Mouse (Mus musculus) heart, postnatal 4 days (tissue): Measurements from ENCODE around the gene Tmem192. TPM values are rescaled to one million over a fixed set of nuclear protein-coding genes. Genes with fewer than 3 reads are reported as not detected.
"Not testable (repeated sequence)": the region's sequence is repeated elsewhere in the genome, so short reads cannot be mapped to it uniquely, and the experiment has no call there.

ENCODE experiments used
- DNase-seq: peaks from one replicate; pipeline ENCODE4 v3.0.0; 2021
- total RNA-seq, 2 experiments: library from RNA; stranded (reverse); gene quantifications; 2 replicates each; pipeline ENCODE4 v1.2.3; 2021

The Tmem192 gene
- total RNA-seq, 2 experiments from 2014 or later: 20.5 to 22.6 TPM

DNA sequence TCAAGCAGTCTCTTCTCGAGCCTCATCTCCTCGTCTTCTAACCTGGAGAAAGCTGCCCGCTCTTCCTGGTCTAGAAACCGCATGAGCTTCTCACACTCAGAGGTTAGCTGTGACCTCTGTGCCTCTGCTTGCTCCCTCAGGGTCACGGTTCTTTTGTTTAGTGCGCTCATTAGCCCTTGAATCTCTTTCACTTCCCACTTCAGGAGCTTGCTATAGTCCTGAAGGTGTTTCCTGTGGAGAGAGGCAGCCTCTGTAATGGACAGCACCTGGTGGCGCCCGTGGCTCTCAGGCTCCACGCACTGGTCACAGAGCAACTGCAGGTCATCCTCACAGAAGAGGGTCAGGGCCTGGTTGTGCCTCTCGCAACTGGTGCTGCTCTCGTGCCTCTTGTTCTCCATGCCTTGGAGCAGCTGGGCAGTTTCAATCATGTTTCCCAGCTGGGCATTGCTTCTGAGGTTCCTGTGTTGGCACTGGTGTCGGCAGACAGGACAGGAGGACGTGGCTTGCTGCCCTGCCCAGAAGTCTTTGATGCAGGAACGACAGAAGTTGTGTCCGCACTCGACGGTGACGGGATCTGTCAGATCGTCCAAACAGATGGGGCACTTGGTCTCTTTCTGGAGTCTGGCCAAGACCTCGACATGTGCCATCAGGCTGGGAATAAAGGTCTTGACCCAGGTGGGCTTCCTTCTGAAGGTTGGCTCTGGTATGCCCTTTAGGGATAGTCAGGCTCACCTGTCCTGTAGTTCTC, 36.3 kb downstream of the Tmem192 start:
- DNase-seq: no peak

DNA sequence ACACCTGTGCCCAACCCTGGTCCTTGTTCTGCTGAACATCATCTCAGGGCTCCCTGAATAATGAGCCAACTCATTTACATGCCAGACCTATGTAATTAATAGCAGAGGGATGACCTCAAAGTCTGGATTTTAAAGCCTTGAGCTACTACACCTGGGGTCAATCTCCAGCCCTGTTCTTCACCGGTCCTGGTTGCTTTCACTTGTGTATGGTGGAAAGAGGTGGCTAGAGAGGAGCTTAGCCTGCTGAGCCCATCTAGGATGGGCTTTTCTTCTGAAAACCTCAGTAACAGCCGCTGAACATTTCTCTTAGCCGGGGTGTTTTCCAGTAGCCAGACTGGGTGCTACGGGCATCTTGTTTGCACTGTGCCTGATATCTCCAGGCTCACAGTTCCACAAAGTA, 40.7 kb downstream of the Tmem192 start, which contains the start of gene Trim75:
Gene Trim75, minus strand, starts transcription at position 101 of the 400 bp plus-strand sequence.
- DNase-seq: no peak

DNA sequence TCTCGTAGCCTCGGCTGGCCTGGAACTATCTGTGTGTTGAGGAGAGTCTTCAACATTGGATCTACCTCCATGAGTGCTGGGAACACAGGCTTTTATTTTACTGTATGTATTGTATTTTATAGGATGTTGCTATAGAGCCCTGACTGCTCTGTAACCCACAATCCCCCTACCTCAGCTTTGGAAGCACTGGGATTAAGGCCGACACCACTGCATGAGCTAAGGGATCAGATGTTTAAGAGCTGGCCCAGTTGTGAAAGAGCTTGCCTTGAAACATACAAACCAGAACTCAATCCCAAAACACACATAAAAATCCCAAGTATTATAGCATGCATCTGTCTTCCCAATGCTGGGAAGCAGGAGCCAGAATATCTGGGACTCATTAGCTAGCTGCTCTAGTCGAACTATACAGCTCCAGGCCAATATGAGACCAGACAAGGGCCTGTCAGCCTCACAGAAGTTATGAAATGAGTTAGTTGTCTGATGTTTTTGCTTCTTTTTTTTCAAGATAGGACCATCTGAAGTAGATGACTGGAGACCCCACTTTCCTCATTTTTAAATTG, 51.9 kb downstream of the Tmem192 start:
- DNase-seq: no peak

DNA sequence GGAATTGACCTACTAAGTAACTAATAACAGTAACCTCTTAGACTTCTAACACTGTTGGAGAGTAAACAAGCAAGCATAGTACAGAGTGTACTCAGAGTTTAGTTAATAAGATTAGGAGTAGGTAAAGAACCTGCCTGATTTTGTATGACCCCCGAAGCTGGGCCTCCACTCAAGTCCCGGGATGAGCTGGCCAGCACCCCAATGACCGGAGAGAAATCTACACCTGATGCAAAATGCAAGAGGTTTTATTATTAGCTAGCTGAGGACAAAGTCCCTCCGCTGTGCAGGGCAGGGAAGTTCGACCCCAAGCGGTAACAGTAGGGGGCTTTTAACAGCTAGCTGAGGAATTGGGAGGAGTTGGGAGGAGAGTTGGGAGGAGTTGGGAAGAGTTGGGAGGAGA, 60.6 kb downstream of the Tmem192 start:
- not testable (repeated sequence) for DNase-seq

- no peak for DNase-seq
These were observed 71.4 kb downstream of the Tmem192 start, which contains the start of the genes Trim61 and Trim60 for GRCm38 (mm10) chr8:65018423-65018822. Gene Trim61, minus strand, starts transcription at chr8:65018523. Gene Trim60, minus strand, starts transcription at chr8:65018584.

Other genes with a start within 250 kb of the Tmem192 start
- gene Msmo1, start 213.4 kb upstream of the Tmem192 start, total RNA-seq: 10 to 100 TPM; 30.7 to 30.9 TPM
- gene Klhl2, start 97.2 kb upstream of the Tmem192 start, total RNA-seq: 10 to 100 TPM; 12.1 to 12.6 TPM
- not detected for gene Trim75, start 40.6 kb downstream of the Tmem192 start, total RNA-seq
- gene Trim61, start 71.3 kb downstream of the Tmem192 start, total RNA-seq: not detected
- not detected for gene Trim60, start 71.4 kb downstream of the Tmem192 start, total RNA-seq
- gene Apela, start 90.2 kb downstream of the Tmem192 start, total RNA-seq: 1 to 10 TPM; 1.5 to 1.7 TPM
- not detected for gene Gm10663, start 127.8 kb downstream of the Tmem192 start, total RNA-seq
- gene BC030870, start 182.4 kb downstream of the Tmem192 start, total RNA-seq: not detected